Mouse (Mus musculus) G1E (cell line): ENCODE measurements at regions not wholly inside any gene's neighbourhood (a gene's known extent, or its start where the extent isn't known, plus 50 kb on each side); places are given as distances from the start of the nearest gene placed in this dataset.
"Not testable (repeated sequence)": the region's sequence is repeated elsewhere in the genome, so short reads cannot be mapped to it uniquely, and the experiment has no call there.

ENCODE experiments used
- ATAC-seq: 2 replicates; pipeline ENCODE4 v1.8.0; 2016; ENCODE audit warnings: mild to moderate bottlenecking; ENCODE audit not compliant: insufficient number of reproducible peaks, poor library complexity, low FRiP score, severe bottlenecking; ENCODE audit errors: extremely low read depth
- DNase-seq: peaks from one replicate; pipeline ENCODE4 v3.0.0; 2012; ENCODE audit warnings: low spot score
- H3K27me3 ChIP-seq: 2 replicates; pipeline ENCODE4 v1.6.1; 2012; ENCODE audit warnings: mild to moderate bottlenecking, low read length, inconsistent platforms; ENCODE audit not compliant: insufficient read depth
- H3K36me3 ChIP-seq: replicated peaks from 2 replicates; pipeline ENCODE3; 2012; ENCODE audit warnings: mild to moderate bottlenecking, inconsistent platforms
- H3K4me1 ChIP-seq: 2 replicates; pipeline ENCODE4 v1.6.1; 2012; ENCODE audit warnings: low read depth, low read length, inconsistent platforms, mixed read lengths; ENCODE audit not compliant: insufficient read depth
- H3K4me3 ChIP-seq: 2 replicates; pipeline ENCODE4 v1.5.1; 2012; ENCODE audit warnings: low read depth, mild to moderate bottlenecking, inconsistent platforms, low read length, moderate library complexity, mixed read lengths
- H3K9me3 ChIP-seq: replicated peaks from 2 replicates; pipeline ENCODE4 v1.6.1; 2012; ENCODE audit warnings: inconsistent platforms
- CTCF ChIP-seq: IDR thresholded peaks from 2 replicates; pipeline ENCODE4 v1.5.1; 2012; ENCODE audit warnings: low read depth, low read length, inconsistent platforms, mixed read lengths
- GATA1 ChIP-seq: IDR thresholded peaks from 2 replicates; pipeline ENCODE4 v1.6.1; 2012; ENCODE audit warnings: borderline replicate concordance, low read length, inconsistent platforms, mixed read lengths
- GATA2 ChIP-seq: IDR thresholded peaks from 2 replicates; pipeline ENCODE4 v1.6.1; 2012; ENCODE audit warnings: low read depth, low read length, inconsistent platforms, borderline replicate concordance
- POLR2AphosphoS5 ChIP-seq: IDR thresholded peaks from 2 replicates; pipeline ENCODE4 v1.6.1; 2012; ENCODE audit warnings: low read depth, low read length, inconsistent platforms; ENCODE audit not compliant: insufficient replicate concordance
- TAL1 ChIP-seq: conservative IDR thresholded peaks from 2 replicates; pipeline ENCODE4 v1.6.1; 2012; ENCODE audit warnings: low read depth, low read length, inconsistent platforms, mixed read lengths

DNA sequence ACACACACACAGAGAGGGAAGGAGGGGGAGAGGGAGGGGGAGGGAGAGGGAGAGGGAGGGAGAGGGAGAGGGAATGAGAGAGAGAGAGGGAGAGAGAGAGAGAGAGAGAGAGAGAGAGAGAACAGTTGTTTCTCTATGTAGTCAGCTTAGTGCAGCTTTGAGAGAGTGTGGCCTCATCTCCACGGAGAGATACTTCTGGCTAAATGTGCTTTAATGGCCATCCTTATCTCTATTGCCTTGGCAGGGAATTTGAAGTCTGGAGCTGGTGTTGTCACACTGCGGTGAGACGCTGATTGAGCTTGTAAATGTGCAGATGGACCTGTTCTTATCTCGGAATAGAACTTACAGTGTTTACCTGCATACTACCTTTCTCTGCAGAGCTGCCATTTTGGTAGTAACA is 160.9 kb upstream of the Arglu1 start:
- DNase-seq, result no peak
- no peak overlapping the region for H3K4me3 ChIP-seq
- TF ChIP-seq TAL1, result no peak
- no peak for TF ChIP-seq CTCF
- TF ChIP-seq GATA1, result no peak
- no peak for TF ChIP-seq POLR2AphosphoS5
- TF ChIP-seq GATA2, result no peak
- no peaks in the 10 kb centered on the region for H3K27me3 ChIP-seq
- H3K4me1 ChIP-seq, result no peaks in the 10 kb centered on the region
- H3K9me3 ChIP-seq, result no peaks in the 10 kb centered on the region
- ATAC-seq, result no peak
- no peaks in the 10 kb centered on the region for H3K36me3 ChIP-seq

DNA sequence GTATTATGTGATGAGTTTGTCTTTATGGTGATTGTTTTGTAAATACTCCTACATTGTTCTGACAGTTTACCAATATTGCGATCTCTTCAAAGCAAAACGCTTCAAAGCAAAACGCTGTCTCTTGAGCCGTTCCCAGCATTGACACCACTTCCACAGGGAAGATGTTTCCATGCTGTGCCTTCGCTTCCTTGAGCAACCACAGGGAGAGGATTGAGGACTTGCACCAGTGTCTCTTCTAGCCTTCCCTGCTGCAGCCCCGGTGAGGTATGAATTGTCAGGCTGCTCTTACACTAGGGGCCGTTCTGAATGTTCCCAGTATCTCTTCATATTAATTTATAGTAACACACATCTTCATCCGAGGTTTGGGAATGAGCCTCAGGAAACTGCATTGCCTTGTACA is 160.4 kb upstream of the Arglu1 start:
- no peak for ATAC-seq
- no peaks in the 10 kb centered on the region for H3K4me1 ChIP-seq
- H3K4me3 ChIP-seq, result no peak overlapping the region
- H3K36me3 ChIP-seq, result no peaks in the 10 kb centered on the region
- DNase-seq, result no peak
- no peaks in the 10 kb centered on the region for H3K27me3 ChIP-seq
- H3K9me3 ChIP-seq, result no peaks in the 10 kb centered on the region
- TF ChIP-seq GATA2 (no peak), TAL1 (no peak)

DNA sequence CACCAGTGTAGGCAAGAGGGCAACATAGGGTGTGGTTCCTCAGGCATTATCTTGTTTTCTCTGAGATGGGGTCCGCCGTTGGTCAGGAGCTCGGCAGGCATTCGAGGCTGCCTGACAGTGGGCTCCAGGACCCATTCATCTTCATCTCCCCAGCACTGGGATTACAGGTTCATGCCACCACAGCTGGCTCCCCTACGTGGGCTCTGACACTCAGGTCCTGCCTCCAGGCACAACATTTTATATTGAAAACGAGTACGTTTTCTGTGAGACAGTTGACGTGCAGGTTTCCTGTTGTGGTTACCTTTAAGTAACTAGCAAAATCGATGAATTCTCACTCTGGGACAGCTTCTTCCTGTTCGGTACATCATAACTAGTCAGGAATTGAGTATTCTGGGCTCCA is 157.3 kb upstream of the Arglu1 start:
- no peak for TF ChIP-seq TAL1
- TF ChIP-seq GATA2, result no peak
- no peak for TF ChIP-seq POLR2AphosphoS5
- TF ChIP-seq GATA1, result no peak
- no peak for TF ChIP-seq CTCF
- no peaks in the 10 kb centered on the region for H3K9me3 ChIP-seq
- ATAC-seq, result no peak

DNA sequence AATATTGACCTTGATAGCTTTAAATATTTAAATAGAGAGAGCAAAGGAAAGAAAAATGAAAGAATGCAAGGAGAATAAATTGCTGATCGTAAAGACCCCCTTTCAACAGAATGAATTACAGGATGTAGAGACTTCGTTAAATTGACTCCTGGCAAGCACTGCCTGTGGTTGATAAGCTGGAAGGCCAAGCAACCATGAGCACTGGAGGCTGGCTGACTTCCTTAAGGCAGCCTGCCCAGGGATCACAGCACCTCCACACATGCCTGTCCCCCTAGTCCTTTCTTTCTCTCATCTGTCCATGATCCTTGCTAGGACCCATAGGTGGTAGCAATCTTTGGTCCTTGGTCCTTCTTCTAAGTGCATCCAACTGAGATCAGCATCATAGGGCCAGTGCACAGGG is 152.0 kb upstream of the Arglu1 start:
- Histone ChIP-seq H3K9me3 (no peaks in the 10 kb centered on the region), H3K4me1 (no peaks in the 10 kb centered on the region), H3K4me3 (no peak overlapping the region), H3K27me3 (no peaks in the 10 kb centered on the region), H3K36me3 (no peaks in the 10 kb centered on the region)
- DNase-seq, result no peak
- ATAC-seq, result no peak
- no peak for TF ChIP-seq TAL1
- no peak for TF ChIP-seq CTCF

More for the DNA sequence above, 157.3 kb upstream of the Arglu1 start:
- no peaks in the 10 kb centered on the region for H3K27me3 ChIP-seq
- H3K4me1 ChIP-seq, result no peaks in the 10 kb centered on the region
- no peak overlapping the region for H3K4me3 ChIP-seq
- no peak for DNase-seq
- H3K36me3 ChIP-seq, result no peaks in the 10 kb centered on the region

DNA sequence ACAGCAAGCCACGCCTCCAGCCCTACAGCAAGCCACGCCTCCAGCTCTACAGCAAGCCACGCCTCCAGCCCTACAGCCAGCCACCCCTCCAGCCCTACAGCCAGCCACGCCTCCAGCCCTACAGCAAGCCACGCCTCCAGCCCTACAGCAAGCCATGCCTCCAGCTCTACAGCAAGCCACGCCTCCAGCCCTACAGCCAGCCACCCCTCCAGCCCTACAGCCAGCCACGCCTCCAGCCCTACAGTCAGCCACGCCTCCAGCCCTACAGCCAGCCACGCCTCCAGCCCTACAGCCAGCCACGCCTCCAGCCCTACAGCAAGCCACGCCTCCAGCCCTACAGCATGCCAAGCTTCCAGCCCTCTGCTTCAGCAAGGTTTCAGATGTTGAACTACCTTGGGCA is 145.8 kb upstream of the Arglu1 start:
- ATAC-seq, H3K36me3 ChIP-seq, DNase-seq, H3K27me3 ChIP-seq, H3K4me3 ChIP-seq, H3K9me3 ChIP-seq, H3K4me1 ChIP-seq: not testable (repeated sequence)

DNA sequence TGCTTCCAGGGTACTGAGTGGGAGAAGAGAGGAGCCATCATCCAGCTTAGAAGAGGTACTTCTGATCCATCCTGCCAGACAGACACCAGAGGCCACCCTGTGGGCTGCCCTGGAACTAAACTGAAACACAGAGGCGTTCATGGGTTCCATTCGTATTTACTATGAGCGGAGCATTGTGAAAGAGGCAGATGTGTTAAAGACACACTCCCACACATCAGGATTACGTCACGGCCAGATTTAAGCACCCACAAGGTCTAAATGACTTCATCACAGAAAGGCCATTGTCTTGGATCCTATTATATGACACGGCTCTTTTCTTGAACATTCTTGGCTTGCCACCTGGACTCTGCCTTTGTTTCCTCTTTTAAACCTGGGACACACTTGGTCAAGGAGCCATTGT is 141.0 kb upstream of the Arglu1 start:
- no peaks in the 10 kb centered on the region for H3K4me1 ChIP-seq
- no peak overlapping the region for H3K4me3 ChIP-seq
- no peaks in the 10 kb centered on the region for H3K27me3 ChIP-seq
- ATAC-seq (no peak), DNase-seq (no peak)
- H3K9me3 ChIP-seq, result no peaks in the 10 kb centered on the region; the same call in 1 of the 2 replicates
- H3K36me3 ChIP-seq, result no peaks in the 10 kb centered on the region
- TF ChIP-seq TAL1, result no peak
- no peak for TF ChIP-seq POLR2AphosphoS5
- TF ChIP-seq GATA2, result no peak
- no peak for TF ChIP-seq GATA1
- no peak for TF ChIP-seq CTCF

DNA sequence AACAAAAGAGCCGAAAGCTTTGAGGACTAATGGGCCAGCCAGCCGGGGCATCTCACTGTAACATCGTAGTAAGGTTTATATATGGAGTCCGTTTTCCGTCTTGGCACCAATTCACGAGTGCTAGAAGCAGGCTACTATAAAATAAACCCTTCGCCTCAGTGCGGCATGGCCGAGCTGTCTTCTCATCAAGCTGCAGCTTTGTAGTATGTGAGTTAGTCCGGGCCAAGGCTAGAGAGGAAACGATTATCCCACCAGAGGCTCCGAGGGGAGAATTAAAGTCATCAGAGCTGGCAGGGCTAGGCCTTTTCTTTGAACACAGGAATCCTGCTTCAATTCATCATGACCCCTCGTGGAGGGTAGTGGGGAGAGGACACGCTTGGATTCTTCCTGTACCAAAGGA is 138.9 kb upstream of the Arglu1 start:
- Histone ChIP-seq H3K9me3 (no peaks in the 10 kb centered on the region), H3K36me3 (no peaks in the 10 kb centered on the region)
- no peak for ATAC-seq

More for the DNA sequence above, 138.9 kb upstream of the Arglu1 start:
- no peaks in the 10 kb centered on the region for H3K4me1 ChIP-seq
- TF ChIP-seq POLR2AphosphoS5 (no peak), TAL1 (no peak), GATA1 (no peak), CTCF (no peak), GATA2 (no peak)
- H3K27me3 ChIP-seq, result no peaks in the 10 kb centered on the region
- H3K4me3 ChIP-seq, result no peak overlapping the region
- no peak for DNase-seq
